Mouse (Mus musculus) midbrain, embryonic 12.5 days (tissue): ENCODE data around the gene Gm28035. TPM values are rescaled to one million over a fixed set of nuclear protein-coding genes. Genes with fewer than 3 reads are reported as not detected.
A peak's percentile ranks its signal among the peaks of the same experiment; 100 is the strongest.

Experiments used
- ATAC-seq: fragments of 200-750 bp; cut with Nextera tagmentation; 2 replicates; pipeline ENCODE4 v1.8.0; 2017; ENCODE audit warnings: low read depth, moderate TSS enrichment, moderate library complexity; ENCODE audit not compliant: low FRiP score
- H3K27ac ChIP-seq: fragments of 300-500 bp; sonication (generic); replicated peaks from 2 replicates; pipeline ENCODE4 v1.5.1; 2016; ENCODE audit warnings: mild to moderate bottlenecking
- H3K27me3 ChIP-seq: fragments of 300-500 bp; sonication (generic); 2 replicates; pipeline ENCODE4 v1.6.1; 2016; ENCODE audit warnings: mild to moderate bottlenecking
- H3K36me3 ChIP-seq: fragments of 300-500 bp; sonication (generic); 2 replicates; pipeline ENCODE4 v1.6.1; 2016
- H3K4me1 ChIP-seq: fragments of 300-500 bp; sonication (generic); 2 replicates; pipeline ENCODE4 v1.6.1; 2016
- H3K4me2 ChIP-seq: fragments of 300-500 bp; sonication (generic); replicated peaks from 2 replicates; pipeline ENCODE4 v1.6.1; 2016; ENCODE audit warnings: mild to moderate bottlenecking, moderate library complexity
- H3K4me3 ChIP-seq: fragments of 300-500 bp; sonication (generic); 2 replicates; pipeline ENCODE4 v1.5.1; 2016; ENCODE audit warnings: mild to moderate bottlenecking
- H3K9ac ChIP-seq: fragments of 300-500 bp; sonication (generic); replicated peaks from 2 replicates; pipeline ENCODE4 v1.6.1; 2016; ENCODE audit warnings: mild to moderate bottlenecking, moderate library complexity
- H3K9me3 ChIP-seq: fragments of 300-500 bp; sonication (generic); 2 replicates; pipeline ENCODE4 v1.6.1; 2016; ENCODE audit warnings: mild to moderate bottlenecking
- WGBS: fragments of 180-500 bp; shearing (Covaris S2); methylation state at CpG from one replicate; pipeline ENCODE4 v1.1.7; 2016; 5-methylcytosine and 5-hydroxymethylcytosine counted together
- polyA plus RNA-seq: library from polyadenylated mRNA; unstranded; fragments of >200 nt; fragmentation: Nextera tagmentation; extraction: Ambion mirVana; gene quantifications from 2 replicates; pipeline ENCODE4 v1.2.1, GENCODE M21; 2016

Gm28035 gene
- polyA plus RNA-seq, 1 experiment from 2014 or later = 0.51 TPM

GRCm38 (mm10) chr2:30285416-30286181, 45.2 kb downstream of the Gm28035 start:
- WGBS = 14% methylated on average over 38 of the region's 38 CpGs
- Histone ChIP-seq H3K4me3 (peak overlapping the region; percentile 95), H3K36me3 (peaks cover 3% of the 10 kb centered on the region; the same call in 1 of the 2 replicates), H3K9me3 (no peaks in the 10 kb centered on the region), H3K4me2 (peak overlapping the region; percentile 99), H3K27ac (no peak overlapping the region), H3K27me3 (no peaks in the 10 kb centered on the region), H3K4me1 (peaks cover 22% of the 10 kb centered on the region), H3K9ac (peak overlapping the region; percentile 86)
- ATAC-seq = peak; percentile 59

DNA sequence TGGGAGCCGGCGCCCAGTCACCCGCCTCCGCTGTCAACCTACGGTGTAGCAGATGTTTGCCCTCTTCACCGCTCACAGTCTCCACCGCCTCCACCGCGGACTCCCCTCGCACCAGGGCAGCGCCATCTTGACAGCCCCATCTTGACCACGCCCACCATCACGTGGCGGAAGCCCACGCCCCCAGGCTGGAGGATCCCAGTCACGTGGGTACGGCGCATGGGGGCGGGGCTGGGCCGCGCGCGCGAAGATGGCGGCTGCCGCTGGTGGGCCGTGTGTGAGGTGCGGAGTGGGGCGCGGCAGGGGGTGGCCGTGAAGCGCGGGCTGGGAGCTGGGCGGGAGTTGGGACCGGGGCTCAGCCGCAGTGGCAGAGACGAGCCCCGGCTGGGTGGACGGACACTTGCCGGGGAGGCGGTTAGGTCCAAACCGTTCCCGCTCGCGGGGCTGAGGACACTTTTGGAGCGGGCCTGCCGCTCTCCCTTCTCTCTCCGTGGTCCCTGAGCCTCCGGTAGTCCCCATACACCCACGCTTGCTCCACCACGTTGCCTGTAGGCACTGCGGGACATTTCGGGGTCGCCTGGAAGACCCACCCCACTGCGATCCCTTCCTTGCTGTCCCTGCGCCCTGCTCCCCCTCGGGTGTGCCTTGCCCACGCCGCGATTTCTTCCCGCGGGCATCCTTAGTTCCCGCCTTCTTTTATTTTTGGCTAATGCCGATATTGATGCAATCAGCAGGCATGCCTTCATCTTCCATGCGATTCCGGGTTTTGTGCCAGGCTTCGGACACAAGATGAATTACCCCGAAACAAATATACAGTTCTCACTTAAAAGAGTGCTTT, 46.0 kb downstream of the Gm28035 start, which contains the start of the genes Dolk and Nup188:
TSS of gene Dolk (minus strand) at position 143 of the 835 bp plus-strand sequence.
TSS of gene Nup188 (plus strand) at position 206 of the 835 bp plus-strand sequence.
- Histone ChIP-seq H3K4me2 (peak within 1 kb of the TSS; percentile 99), H3K4me3 (peak within 1 kb of the TSS; percentile 95), H3K27me3 (no peaks in the 10 kb centered on the region), H3K9me3 (no peaks in the 10 kb centered on the region), H3K9ac (peak within 1 kb of the TSS; percentile 86), H3K27ac (peak within 1 kb of the TSS; percentile 57), H3K4me1 (peaks cover 22% of the 10 kb centered on the region), H3K36me3 (peaks cover 3% of the 10 kb centered on the region; the same call in 1 of the 2 replicates)
- ATAC-seq = peak; percentile 94
- under 1% methylated on average over 58 of the region's 68 CpGs for WGBS

- Histone ChIP-seq H3K4me2 (peak overlapping the region; percentile 99), H3K36me3 (peaks cover 3% of the 10 kb centered on the region; the same call in 1 of the 2 replicates), H3K27me3 (no peaks in the 10 kb centered on the region), H3K9ac (peak overlapping the region; percentile 86), H3K27ac (peak overlapping the region; percentile 57), H3K4me1 (peaks cover 22% of the 10 kb centered on the region), H3K9me3 (no peaks in the 10 kb centered on the region), H3K4me3 (peak overlapping the region; percentile 95)
- ATAC-seq = no peak
- 0% methylated on average over 10 of the region's 10 CpGs for WGBS
These were observed 46.6 kb downstream of the Gm28035 start for GRCm38 (mm10) chr2:30287027-30287373.

GRCm38 (mm10) chr2:30299525-30299924, 59.2 kb downstream of the Gm28035 start:
- no peak for ATAC-seq
- Histone ChIP-seq H3K36me3 (peaks cover 71% of the 10 kb centered on the region), H3K27me3 (no peaks in the 10 kb centered on the region), H3K9ac (no peak overlapping the region), H3K4me3 (no peak overlapping the region), H3K4me2 (no peak overlapping the region), H3K4me1 (no peaks in the 10 kb centered on the region), H3K9me3 (no peaks in the 10 kb centered on the region), H3K27ac (no peak overlapping the region)
- 76% methylated on average over 3 of the region's 3 CpGs for WGBS

GRCm38 (mm10) chr2:30299966-30300365, 59.6 kb downstream of the Gm28035 start:
- Histone ChIP-seq H3K4me3 (no peak overlapping the region), H3K27ac (no peak overlapping the region), H3K4me2 (no peak overlapping the region), H3K9me3 (no peaks in the 10 kb centered on the region), H3K4me1 (no peaks in the 10 kb centered on the region), H3K9ac (no peak overlapping the region), H3K27me3 (no peaks in the 10 kb centered on the region), H3K36me3 (peaks cover 75% of the 10 kb centered on the region)
- no peak for ATAC-seq
- 90% methylated on average over 5 of the region's 5 CpGs for WGBS

GRCm38 (mm10) chr2:30306087-30306486, 65.7 kb downstream of the Gm28035 start:
- H3K9ac ChIP-seq = no peak overlapping the region
- no peak overlapping the region for H3K27ac ChIP-seq
- H3K9me3 ChIP-seq = no peaks in the 10 kb centered on the region
- peaks cover 96% of the 10 kb centered on the region for H3K36me3 ChIP-seq
- no peaks in the 10 kb centered on the region for H3K27me3 ChIP-seq
- H3K4me2 ChIP-seq = no peak overlapping the region
- no peak overlapping the region for H3K4me3 ChIP-seq
- H3K4me1 ChIP-seq = no peaks in the 10 kb centered on the region
- ATAC-seq = no peak
- 97% methylated on average over 7 of the region's 7 CpGs for WGBS

DNA sequence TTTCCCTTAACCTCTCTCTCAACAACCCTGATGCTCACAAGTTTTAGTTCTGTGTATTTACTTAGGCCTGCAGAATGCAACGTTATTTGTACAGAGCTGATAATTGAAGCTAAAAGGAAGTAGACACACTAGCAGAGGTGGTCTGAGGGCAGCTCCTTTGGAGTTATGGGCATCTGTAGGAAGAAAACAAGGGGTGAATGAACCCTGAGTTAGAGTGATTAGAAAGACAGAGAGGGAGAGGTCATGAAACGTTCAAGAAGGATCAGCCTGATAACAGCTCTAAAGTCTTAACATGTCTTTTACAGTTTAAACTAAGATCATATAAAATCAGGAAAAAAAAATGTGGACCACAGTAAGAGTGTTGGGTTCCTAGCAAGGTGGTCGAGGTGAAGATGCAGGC, 69.0 kb downstream of the Gm28035 start:
- no peak overlapping the region for H3K9ac ChIP-seq
- WGBS = 92% methylated on average over 3 of the region's 3 CpGs
- no peak overlapping the region for H3K4me2 ChIP-seq
- H3K9me3 ChIP-seq = no peaks in the 10 kb centered on the region
- no peak overlapping the region for H3K27ac ChIP-seq
- no peak for ATAC-seq
- no peak overlapping the region for H3K4me3 ChIP-seq
- H3K36me3 ChIP-seq = peaks cover 98% of the 10 kb centered on the region
- H3K4me1 ChIP-seq = no peaks in the 10 kb centered on the region
- no peaks in the 10 kb centered on the region for H3K27me3 ChIP-seq

DNA sequence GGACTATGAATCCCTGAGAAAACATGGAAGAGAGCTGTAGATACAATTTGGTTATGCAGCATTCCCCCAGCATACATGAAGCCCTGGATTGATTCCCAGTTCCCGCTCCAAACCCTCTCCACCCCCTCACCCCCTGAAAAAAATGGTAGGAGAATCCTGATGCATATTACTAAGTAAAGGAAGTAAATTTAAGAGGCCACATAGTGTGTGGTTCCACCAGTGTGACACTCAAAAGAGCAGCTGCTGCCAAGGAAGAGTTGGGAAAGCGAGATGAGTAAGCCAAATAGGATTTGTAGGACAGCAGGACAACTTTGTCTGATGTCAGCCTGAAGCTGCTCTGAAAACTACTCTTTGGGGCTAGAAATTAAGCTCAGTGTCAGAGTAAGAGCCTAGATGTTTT, 71.1 kb downstream of the Gm28035 start:
- no peak overlapping the region for H3K27ac ChIP-seq
- no peaks in the 10 kb centered on the region for H3K4me1 ChIP-seq
- peaks cover 98% of the 10 kb centered on the region for H3K36me3 ChIP-seq
- 94% methylated on average over 2 of the region's 2 CpGs for WGBS
- no peak for ATAC-seq
- no peak overlapping the region for H3K9ac ChIP-seq
- H3K27me3 ChIP-seq = no peaks in the 10 kb centered on the region
- H3K9me3 ChIP-seq = no peaks in the 10 kb centered on the region
- H3K4me3 ChIP-seq = no peak overlapping the region
- no peak overlapping the region for H3K4me2 ChIP-seq

GRCm38 (mm10) chr2:30316136-30316535, 75.8 kb downstream of the Gm28035 start:
- Histone ChIP-seq H3K36me3 (peaks cover 91% of the 10 kb centered on the region), H3K27ac (no peak overlapping the region), H3K4me3 (no peak overlapping the region), H3K27me3 (no peaks in the 10 kb centered on the region), H3K9ac (no peak overlapping the region), H3K4me1 (no peaks in the 10 kb centered on the region), H3K9me3 (no peaks in the 10 kb centered on the region), H3K4me2 (no peak overlapping the region)
- whole genome bisulfite sequencing = 95% methylated on average over 4 of the region's 4 CpGs
- no peak for ATAC-seq

GRCm38 (mm10) chr2:30316955-30317354, 76.6 kb downstream of the Gm28035 start:
- H3K9me3 ChIP-seq = no peaks in the 10 kb centered on the region
- no peak overlapping the region for H3K4me3 ChIP-seq
- no peaks in the 10 kb centered on the region for H3K4me1 ChIP-seq
- no peak overlapping the region for H3K27ac ChIP-seq
- peaks cover 91% of the 10 kb centered on the region for H3K36me3 ChIP-seq
- no peak overlapping the region for H3K4me2 ChIP-seq
- H3K27me3 ChIP-seq = no peaks in the 10 kb centered on the region
- no peak overlapping the region for H3K9ac ChIP-seq
- ATAC-seq = no peak
- WGBS = 94% methylated on average over 5 of the region's 5 CpGs

DNA sequence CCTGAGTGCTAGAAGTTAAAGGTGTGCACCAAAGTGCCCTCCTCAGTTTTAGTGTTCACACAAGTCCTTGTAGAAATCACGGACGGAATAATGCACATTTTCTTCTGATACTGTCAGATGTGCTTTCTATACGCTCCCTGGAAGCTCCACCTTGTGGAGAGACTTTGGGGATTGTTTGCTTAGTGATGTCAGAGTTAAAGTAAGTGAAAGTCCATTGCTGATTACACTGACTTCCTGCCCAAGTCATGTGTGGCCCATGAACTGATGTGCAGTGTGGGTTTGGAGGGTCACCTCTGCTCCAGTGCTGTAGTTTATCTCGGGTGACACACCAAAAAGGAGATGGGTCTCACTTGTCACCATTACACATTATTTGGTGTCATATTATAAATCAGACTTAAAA, 78.9 kb downstream of the Gm28035 start:
- ATAC-seq = no peak
- peaks cover 91% of the 10 kb centered on the region for H3K36me3 ChIP-seq

DNA sequence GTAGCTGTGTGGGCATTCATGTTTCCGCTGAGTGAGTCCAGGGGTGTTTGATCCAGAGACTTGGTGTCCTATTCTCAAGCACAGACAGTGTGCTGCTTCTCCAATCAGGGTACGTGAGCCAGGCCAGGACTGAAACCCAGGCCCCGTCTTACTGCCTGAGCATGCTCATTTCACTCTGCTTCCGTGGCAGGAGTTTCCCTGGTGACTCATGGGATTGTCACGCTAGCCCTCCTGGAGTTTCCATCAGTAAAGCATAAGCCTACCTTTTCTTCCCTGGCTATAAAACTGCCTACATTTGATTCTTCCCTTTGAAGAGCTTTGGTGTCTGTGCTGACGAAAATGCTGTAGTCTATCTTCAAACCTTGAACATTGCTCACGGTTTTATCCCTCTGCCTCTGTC, 82.7 kb downstream of the Gm28035 start:
- no peaks in the 10 kb centered on the region for H3K9me3 ChIP-seq
- no peak for ATAC-seq
- H3K27ac ChIP-seq = no peak overlapping the region
- H3K36me3 ChIP-seq = peaks cover 91% of the 10 kb centered on the region
- H3K4me3 ChIP-seq = no peak overlapping the region
- no peaks in the 10 kb centered on the region for H3K4me1 ChIP-seq
- WGBS = 92% methylated on average over 7 of the region's 7 CpGs
- H3K27me3 ChIP-seq = no peaks in the 10 kb centered on the region
- H3K9ac ChIP-seq = no peak overlapping the region
- H3K4me2 ChIP-seq = no peak overlapping the region

More for the DNA sequence above, 78.9 kb downstream of the Gm28035 start:
- H3K4me2 ChIP-seq = no peak overlapping the region
- no peak overlapping the region for H3K27ac ChIP-seq
- no peaks in the 10 kb centered on the region for H3K4me1 ChIP-seq
- H3K27me3 ChIP-seq = no peaks in the 10 kb centered on the region
- no peak overlapping the region for H3K9ac ChIP-seq
- 91% methylated on average over 4 of the region's 4 CpGs for WGBS
- H3K4me3 ChIP-seq = no peak overlapping the region
- no peaks in the 10 kb centered on the region for H3K9me3 ChIP-seq
